Mouse (Mus musculus) urinary bladder, postnatal 14 days (tissue): Measurements from ENCODE around the gene March8.
A peak's percentile ranks its signal among the peaks of the same experiment; 100 is the strongest.
"Not testable (repeated sequence)": the region's sequence is repeated elsewhere in the genome, so short reads cannot be mapped to it uniquely, and the experiment has no call there.

ENCODE experiments used
- DNase-seq: peaks from one replicate; pipeline ENCODE4 v3.0.0; 2021; ENCODE audit warnings: low spot score

Gene March8

DNA sequence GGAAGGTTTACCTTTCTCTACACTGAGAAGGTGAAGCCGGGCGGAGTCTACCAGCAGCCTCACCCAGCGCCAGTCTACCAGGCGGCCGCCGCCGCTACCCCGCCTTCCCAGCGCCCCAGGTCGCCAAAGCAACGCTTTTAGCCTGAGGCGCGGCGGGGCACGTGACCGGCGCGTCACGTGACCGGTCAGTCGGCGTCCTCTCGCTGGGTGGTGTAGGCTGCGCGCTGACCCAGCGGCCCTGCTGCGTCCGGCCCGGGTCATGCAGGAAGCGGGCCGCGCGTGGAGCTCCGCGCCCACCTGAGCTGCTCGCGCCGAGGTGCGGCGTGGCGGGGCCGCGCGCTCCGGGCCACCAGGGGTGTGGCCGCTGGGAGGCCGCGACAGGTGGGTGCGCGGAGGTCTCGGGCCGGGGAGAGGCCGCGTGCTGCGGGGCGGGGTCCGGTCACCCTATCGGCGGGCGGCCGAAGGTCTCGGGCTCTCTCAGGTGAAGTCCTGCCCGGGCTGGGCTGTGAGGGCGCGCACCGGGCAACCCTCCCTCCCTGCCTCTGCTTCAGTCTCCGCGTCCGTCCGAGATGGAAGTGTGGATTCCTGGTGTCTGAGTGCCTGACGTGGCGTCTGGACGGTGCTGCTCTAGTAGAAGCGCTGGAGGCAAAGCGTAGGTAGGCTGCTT lies at the start of gene March8:
Gene March8, plus strand, starts transcription at position 190 of the 667 bp plus-strand sequence.
- DNase-seq: peak; percentile 94

DNA sequence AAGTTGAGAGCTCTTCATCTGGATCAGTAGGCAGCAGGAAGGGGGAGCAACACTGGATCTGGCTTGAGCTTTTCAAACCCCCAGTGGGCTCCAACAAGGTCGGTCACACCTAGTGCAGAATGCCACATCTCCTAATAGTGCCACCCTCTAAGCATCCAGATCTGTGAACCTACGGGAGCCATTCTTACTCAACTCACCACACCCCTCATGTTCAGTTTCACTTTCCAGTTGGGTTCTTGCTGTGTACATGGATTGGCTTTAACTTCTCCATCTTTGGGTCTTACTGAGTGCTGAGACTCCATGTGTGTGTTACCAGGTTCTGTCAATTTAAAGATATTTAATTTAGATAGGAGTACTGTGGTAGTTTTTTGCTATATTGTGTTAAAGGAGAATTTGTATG lies 26.4 kb upstream of the March8 start:
- DNase-seq: no peak

DNA sequence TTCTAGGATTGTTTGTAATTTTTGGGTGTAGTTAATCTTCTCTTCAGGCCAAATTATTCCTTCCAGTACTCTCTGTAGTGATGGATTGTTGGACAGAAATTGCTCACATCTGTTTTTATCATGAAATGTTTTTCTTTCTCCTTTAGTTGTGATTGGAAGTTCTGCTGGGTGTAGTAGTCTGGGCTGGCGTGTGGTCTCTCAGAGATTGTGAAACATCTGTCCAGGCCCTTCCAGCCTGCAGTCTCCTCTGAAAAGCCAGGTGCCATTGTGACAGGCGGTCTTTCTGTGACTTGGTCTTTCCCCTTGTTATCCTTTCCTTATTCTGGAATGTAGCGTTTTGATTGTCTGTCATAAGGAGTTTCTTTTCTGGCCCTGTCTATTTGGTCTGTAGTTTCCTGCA lies 18.6 kb upstream of the March8 start:
- no peak for DNase-seq

DNA sequence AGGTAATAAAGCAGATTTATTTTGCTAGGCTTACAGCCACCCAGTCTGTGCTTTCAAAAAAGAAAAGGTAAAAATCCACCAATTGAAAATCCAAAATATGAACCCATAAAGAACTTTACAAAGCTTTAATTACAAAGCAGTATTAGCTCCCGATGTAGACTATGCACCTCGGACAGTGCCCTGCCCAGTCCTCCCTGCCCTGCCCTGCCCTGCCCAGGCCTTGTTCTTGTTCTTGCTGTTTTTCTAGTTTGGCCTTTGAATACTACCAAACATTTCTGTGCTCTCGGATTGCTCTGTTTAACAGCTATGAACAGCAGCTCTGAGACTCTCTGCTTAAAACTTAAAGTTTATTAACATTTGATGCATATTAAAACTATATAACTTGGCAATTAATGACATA lies 11.2 kb upstream of the March8 start:
- DNase-seq: no peak

DNA sequence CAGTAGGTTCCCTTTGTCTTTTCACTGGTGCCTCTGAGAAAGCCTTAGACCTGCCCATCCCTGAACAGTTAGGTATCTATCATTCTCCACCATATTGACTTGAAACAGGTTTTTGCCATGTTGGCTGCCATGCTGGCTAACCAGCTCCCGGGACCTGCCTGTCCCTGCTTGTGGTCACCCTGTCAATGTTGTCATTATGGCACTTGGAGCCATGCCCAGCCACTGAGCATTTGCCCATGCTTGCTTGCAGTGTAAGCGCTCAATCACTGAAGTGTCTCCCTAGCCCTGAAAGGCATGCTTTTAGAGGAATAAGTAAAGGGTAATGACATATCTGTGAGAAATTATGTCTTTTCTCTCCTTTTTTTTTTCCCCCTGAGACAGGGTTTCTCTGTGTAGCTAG lies 6.4 kb upstream of the March8 start:
- peak; percentile 50 for DNase-seq

DNA sequence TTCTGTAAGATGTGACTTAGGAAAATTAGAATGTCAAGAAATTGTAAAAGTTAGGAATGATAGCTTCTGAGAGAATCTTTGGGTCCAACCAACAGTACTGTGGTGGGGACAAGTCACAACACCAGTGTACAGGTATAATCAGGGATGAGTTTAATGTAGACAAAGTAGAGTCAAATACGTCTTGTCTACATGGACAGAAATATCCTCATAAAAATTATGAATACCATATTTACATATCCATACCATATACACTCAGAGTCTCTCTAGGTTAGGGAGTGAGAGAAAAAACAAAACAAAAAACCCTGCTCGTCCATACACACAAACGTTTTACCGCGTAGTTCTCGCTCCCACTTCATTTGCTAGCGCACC lies 374 bp upstream of the March8 start:
- no peak for DNase-seq

DNA sequence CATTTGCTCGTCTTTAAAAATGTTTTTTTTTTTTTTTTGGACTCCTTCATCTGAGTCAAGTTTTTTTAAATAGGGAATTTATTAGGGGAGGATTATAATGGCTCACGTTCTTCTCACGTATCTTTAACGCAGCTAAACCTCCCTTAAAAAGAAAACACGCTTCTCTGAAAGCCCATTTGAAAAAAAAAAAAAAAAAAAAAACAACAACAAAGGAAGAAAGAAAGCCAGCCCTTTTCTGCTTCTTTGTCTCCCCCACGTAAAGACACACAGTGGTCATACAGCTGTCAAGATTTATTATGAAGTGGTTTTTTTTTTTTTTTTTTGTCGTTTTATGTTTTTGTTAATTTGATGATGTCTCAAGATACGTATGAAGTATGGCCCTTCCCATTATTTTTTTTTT lies 696 bp downstream of the March8 start:
- no peak for DNase-seq

DNA sequence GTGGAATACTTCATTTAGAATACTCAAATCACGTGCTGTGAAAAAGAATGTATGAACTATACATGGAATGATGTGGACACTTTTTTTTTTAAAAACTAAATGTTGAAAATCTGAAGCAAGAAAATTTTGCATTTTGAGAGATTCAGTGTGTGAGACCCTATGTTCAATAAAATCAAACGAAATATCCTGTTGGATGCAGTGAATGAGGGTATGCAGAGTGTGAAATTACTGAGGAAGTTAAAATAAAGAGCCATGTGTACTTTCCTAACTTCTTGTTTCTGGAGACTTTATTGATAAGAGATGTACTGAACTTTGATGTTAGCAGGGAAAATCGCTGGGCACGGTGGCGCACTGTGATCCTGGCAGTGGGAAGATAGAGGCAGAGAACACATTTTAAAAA lies 1.3 kb downstream of the March8 start:
- no peak for DNase-seq

DNA sequence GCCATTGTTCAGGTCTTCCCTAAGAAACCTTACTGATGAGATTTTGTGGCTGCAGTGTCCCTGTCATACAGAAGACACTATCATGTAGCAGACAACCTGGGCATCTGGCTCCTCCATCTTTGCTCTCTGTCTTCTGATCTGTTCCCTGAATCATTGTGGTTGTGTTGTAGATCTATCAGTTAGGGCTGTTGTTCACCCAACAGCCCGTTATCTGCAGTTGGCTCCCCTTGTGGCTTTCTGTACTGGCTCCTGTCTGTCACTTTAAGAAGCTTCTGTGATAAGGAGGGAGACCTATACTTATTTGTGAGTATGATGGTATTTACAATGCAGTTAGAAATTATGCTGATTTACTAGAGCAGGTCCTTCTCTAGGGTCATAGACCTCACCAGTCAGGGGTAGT lies 2.7 kb downstream of the March8 start:
- DNase-seq: no peak

DNA sequence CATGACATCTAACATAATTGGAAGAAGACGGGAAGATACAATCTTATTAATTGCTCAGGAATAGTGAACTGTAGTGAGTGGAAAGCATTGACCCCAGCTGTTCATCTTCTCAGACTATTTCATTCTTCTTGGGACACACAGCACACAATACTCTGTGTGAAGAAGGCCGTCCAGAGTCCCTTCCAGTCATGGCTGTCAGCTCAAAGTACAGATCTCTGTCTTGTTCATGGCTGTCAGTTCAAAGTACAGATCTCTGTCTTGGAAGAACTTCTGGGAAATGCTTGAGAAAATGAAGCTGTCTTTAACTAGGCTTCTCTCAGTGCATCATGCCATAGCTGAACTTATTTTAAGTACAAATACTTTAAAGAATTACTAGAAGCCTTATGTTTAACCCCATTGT lies 10.1 kb downstream of the March8 start:
- no peak for DNase-seq

DNA sequence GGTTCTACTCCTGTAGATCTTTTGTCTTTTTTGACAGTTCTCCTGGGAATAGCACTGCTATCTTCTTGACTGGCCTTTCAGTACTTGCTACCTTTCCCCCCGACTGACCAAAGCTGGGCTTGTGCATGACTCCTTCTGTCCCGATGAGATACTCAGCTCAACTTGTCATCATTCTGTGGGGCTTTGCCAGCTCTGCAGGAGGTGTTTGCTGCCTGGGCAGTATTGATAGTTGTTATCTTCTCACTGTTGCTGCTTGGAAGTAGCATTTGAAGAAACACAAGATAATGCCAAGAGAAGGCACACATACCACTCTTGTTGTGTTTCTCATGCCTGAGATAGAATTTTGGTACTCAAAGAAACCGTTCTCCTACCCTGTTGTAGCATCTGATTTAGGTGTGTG lies 12.2 kb downstream of the March8 start:
- DNase-seq: no peak

DNA sequence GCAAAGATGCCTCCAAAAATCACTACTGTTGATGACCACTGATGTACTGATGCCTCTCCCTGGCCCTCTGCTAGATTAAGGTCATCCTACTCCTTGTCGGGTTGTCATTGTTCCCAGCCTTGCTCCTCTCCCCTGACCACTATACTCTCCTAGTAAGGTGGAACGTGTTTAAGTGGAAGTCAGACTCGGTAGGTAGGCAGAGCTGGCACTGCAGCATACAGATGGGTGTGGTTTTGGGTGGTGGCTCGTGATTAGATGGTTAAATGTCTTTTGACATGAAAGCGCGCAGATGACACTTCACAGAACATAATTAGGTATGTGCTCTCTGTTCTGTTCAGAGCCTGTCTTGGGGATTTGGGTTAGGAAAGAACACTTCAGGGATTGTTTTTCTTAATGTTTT lies 12.8 kb downstream of the March8 start:
- DNase-seq: no peak

DNA sequence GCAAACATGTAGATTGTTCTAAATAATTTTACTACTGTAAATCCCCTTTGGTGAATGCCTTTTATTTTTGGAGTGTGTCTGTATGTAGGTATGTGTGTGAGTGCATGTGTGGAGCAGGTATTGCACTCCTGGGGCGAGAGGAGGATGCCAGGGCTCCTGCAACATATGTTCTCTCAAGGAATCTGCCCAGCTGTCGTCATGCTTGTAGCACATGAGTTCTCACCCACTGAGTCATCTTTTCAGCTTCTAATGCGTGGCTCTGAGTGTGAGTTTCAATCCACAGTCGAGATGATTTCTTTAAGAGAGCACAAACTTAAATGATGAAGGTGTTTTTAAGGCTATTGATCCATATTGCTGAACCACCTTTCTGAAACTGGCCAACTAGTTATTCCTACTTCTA lies 13.7 kb downstream of the March8 start:
- DNase-seq: no peak

DNA sequence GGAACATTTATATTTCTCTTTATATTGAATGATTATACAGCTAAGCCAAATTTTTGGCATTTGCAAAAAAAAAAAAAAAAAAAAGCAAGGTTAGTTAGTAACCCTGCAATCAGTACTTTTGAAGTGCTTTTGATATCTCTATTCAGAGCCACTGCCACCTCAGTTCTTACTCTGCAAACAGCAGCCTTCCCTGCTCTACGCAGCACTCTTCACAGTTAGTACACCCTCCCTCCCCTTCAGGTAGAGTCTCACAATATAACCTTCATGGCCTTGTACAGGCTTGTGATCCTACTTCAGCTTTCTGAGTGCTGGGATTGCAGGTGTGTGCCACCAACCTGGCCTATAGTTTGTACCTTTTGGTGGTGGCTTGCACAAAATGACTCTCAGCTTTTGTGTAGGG lies 15.6 kb downstream of the March8 start:
- no peak for DNase-seq

DNA sequence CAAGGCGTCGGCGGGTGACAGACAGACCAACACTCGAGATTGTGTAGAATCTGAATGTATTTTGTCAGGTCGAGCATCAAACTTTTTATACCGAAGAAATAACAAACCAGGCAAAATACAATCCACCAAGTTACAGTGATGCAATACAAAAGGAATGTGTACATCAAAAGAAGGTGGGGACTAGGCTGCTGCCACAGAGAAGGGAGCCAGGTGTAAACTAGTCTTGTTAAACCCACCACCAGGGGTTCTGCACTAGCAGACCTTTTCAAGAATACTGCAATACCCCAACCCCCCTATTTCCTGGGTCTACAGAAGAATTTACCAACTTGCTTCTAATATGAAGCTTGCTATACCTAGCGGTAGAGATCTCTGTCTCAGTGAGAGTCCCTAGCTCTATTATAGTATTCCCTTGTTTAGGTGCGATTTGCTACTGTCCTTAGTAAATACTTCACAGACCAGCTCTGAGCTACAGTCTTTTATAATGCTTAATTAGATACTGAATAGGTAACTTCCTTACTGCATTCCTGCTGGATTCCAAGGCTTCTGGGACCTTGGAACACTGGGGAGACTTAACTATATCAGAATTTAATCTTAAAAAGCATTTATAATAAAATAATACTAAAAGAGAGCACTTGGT lies 18.6 kb downstream of the March8 start:
- DNase-seq: not testable (repeated sequence)

DNA sequence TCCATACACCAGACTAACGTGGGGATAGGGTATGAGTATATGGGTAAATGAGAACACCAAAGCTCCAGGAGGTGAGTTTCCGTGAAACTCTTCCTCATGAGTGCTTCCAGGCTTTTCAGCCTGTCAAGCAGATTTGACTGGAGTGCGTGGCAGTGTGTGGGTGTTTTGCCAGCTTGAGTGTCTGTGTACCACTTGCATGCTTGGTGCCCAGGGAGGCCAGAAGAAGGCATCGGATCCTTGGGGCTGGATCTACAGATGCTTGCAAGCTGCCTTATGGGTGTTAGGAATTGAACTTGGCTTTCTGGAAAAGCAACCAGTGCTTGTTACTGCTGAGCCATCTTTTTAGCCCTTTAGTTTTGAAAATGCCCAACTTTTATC lies 19.1 kb downstream of the March8 start:
- DNase-seq: no peak

DNA sequence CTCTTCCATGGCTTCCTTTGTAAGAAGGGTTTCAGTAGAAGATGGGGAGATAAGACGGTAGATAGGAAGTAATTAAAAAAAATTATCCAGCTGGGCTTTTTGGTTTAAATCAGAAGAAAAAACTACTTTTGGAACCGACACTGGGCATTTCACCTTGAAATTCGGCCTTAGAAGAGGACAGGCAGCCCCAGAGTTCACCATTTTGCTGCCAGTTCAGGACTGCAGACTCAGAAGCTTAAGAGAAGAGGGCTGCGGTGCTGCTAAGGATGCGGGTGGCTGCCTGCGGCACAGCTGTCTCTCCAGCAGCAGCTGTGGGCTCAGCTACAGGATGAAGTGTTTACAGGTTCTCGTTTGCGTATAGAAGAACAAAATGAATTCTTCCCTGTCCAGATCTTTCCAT lies 20.2 kb downstream of the March8 start:
- DNase-seq: no peak

DNA sequence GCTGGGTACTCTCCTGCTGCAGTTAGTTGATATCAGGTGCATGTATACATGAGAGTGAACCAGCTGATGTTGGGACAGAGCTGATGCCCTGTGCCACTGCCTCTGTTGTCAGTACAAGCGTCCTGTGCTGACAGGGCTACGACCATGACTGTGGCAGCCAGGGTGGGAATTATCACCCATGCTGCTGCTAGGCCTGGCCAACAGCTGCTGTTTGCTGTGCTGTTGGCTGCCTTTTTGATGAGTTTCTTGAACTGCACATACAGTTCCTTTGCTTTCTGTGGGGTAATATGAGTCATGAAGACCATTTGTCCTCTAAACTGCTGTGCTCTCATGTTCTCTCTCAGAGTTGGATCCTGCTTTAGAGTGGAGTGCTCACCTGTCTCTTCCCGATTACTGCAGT lies 21.4 kb downstream of the March8 start:
- no peak for DNase-seq

DNA sequence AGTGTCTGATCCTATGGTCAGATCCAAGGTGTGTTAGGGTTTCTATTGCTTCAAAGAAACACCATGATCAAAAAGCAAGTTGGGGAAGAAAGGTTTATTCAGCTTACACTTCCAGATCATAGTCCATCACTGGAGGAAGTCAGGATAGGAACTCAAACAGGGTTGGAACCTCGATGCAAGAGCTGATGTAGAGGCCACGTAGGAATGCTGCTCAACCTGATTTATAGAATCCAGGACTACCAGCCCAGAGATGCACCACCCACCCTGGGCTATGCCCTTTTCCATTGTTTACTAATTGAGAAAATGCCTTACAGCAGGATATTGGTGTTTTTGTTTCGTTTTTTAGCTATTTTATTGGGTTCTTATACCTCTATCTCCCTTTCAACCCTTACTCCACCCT lies 23.6 kb downstream of the March8 start:
- no peak for DNase-seq

DNA sequence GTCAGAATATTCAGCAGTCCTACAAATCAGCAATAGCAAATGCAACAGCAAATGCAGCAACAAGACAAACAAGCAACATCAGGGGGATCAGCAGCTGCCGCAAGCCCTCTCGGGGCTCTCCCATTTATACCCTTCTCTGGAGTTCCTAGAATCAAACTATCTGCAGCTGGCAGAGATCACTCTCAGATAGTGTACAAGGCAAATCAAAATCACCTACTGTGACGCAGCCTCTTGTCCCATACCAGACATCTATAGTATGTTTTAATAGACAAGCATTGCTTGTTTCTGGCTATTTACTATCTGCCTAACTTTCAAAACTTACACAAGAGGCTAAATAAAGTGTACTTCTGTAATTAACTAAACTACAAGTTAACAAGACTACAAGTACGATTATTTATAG lies 24.2 kb downstream of the March8 start:
- DNase-seq: no peak

DNA sequence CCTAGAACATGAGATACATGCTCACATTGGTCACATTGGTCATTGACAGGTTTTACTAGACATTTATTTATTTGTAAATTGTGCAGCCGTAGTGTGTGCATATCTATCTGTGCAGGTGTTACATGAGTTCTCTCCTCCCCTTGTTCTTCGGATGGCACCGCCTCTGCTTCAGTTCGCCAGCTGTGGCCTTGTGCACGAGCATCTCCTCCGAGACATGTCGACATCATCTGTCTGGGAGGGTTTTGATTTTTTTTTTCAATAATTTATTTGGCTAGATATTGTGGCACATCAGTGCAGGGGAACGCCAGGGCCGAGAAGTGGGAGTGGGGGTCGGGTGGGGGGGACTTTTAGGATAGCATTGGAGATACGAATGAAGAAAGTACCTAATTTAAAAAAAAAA lies 30.1 kb downstream of the March8 start:
- no peak for DNase-seq

DNA sequence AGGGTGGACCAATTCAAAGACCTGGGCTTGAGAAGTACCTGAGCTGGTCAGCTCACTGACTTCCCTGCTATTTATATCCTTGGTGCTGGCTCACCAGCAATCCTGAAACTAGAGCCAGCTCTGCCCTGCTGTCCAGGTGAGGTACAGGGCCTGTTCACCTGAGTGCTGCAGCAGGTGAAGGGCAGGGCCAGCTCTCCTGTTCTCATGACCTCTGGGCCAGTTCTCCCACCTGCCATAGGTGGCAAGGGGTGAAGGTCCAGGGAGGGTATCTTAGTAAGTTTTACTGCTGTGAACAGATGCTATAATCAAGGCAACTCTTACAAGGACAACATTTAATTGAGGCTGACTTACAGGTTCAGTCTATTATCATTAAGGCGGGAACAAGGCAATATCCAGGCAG lies 32.0 kb downstream of the March8 start:
- no peak for DNase-seq

DNA sequence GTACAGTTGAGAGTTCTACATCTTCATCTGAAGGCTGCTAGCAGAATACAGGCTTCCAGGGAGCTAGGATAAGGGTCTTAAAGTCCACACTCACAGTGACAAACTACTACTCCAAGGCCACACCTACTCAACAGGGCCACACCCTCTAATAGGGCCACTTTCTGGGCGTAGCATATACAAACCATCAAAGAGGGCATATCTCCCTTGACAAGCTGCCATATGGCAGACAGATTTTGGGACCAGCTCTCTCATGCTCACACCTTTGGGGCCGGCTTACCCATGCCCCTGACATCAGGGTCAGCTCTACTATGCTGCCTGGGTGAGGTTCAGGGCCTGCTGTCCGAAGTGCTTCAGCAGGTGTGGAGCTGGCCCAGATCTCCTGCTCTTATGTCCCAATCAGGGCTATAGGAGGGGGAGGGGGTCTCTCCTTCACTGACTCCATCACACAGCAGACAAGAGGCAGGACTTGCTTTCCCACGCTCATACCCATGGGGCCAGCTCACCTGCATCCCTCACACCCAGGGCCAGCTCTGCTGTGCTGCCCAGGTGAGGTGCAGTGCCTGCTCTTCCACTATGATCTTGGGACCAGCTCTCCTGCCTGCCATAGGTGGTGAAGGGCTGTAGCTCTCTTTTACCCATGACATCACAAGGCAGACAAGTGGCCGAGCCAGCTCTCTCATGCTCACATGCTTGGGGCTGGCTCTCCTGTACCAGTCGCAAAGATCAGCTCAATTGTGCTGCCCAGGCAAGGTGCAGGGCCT lies 32.6 kb downstream of the March8 start:
- no peak for DNase-seq

DNA sequence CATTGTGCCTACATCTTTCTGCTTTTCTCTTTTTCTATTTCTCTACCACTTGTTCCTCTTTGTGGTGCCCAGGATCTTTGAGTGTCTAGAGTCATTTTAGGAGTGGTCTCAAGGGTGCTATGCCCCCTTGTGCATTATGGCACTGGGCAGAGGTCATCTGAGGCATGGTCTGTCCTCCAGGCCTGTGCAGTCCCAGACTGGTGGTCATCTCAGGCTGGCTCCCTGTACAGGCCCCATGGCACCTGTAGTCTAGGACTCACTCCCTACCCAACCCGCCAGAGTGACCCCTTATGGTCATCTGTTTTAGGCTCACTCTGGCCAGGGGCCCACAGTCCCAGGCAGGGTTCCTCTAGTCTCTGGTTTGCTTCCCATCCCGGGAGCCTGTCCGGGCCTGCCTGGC lies 33.7 kb downstream of the March8 start:
- DNase-seq: no peak
